Mouse (Mus musculus) spleen, postnatal 4 days (tissue): ENCODE measurements around the gene Tspan18.
A peak's percentile ranks its signal among the peaks of the same experiment; 100 is the strongest.

Experiments
- DNase-seq, 2 experiments: peaks; one replicate each; pipeline ENCODE4 v3.0.0; 2022; ENCODE audit warnings: low spot score in 2 of 2

The Tspan18 gene

DNA sequence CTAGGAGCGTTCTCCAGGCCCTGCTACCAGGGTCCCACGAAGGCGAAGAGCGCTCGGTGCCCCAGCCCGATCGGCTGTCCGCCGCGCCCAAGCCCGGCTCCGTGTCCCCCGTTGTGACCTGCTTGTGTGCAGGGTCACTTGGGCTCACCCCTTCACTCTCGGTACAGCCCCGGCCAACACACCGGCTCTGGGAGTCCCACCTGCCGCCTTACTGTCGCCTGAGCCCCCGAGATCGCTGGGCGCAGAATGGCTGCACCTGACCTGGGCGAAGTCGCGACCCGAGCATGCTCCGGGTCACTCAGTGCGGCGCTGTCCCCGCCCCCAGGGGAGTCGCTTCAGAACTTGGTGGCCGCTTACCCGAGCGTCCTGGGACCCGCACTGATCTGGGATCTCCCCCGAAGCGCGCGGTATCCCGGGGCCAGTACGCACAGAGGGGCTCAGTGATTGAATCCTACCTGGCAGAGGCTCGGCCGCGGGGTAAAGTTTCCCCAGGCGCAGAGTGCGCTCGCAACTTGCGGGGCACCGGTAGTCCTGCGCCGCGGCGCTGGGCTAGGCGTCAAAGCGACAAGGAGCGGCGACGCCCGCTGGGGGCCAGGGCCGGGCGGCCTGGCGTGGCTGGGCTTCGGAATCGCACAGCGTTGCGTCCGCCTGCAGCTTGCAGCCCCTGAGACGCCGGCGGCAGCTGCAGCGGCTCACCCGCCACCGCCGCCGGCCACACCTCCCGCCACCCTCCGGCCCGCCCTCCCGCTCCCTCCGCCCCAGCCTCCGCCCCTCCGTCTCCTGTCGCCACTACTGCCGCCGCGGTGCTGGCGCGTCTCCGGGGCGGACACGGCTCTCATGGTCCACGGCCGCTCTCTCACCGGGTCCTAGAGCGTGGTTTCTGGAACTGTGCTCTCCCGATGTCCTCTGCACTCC is at the start of gene Tspan18:
TSS of gene Tspan18 (minus strand) at position 689 of the 915 bp plus-strand sequence.
- peak; percentile 61 to 85 for DNase-seq

DNA sequence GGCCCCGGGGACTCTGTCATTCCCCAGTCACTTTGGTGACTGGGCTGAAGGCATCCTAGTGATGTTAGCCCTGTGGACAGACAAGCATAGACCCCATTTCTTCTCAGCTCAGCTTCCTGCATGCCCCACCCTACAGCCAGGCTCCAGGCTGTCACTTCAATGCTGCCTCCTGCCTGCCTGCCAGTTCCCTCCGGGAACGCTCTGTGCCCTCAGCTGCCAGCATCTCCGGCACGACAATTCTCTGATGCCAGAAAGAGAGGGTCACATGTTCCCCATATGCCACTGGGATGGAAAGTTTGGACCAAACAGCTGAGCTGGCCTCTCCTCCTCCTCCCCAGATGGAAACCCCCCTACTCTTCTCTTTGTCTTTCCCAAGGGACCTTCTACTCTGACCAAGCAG is 49.5 kb upstream of the Tspan18 start:
- no peak for DNase-seq

DNA sequence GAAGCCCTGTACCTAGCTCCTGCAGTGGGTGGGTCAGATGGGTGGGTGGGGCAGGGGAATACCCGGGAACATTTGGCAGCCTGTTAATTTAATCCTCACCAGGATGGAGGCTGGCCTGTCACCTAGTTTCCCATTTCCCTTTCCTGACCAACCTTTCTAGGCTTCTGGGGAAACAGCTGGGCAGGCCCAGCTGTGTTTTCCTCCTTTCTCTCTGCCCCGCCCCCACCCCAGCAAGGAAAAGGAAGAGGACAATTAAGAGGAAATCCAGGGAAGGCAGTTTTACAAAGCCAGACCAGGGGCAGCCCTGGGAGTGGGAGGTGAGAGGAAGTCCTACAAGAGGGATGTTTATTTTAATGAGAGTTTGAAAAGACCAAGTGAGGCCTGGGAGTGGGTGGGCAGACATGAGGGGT is 46.4 kb upstream of the Tspan18 start:
- DNase-seq, result no peak

DNA sequence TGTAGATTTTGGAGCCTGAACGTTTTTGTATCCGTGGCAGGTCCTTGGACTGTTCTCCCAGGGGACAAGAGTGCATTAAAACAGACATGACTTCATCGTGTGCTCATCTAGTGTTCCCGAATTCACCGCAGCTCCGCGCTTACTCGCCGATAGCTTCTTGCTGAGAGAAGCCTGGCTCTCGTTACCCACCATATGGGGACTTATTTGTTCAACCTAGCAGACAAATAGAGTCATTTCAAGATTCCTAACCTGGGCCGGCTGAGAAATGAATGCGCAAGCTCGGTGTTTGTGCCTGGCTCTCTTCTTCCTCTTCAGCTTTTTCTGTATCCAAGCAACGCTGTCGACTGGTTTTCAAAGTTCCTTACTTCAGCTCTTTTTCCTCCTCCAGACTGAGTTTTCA is 43.5 kb upstream of the Tspan18 start:
- no peak for DNase-seq

DNA sequence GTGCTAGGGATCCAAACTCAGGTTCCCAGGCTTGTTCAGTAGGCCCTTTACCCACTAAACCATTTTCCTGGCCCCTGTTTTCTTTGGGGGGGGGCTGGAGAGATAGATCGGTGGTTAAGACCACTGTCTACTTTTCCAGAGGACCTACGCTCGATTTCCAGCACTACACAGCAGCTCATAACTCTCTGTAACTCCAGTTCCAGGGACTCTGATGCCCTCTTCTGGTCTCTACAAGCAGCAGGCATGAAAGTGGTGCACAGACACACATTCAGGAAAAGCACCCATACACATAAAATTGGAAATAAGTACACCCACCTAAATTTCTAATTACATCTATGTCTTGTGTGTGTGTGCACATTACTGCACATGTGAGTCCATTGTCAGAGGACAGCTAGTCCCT is 42.9 kb upstream of the Tspan18 start:
- DNase-seq, result no peak

DNA sequence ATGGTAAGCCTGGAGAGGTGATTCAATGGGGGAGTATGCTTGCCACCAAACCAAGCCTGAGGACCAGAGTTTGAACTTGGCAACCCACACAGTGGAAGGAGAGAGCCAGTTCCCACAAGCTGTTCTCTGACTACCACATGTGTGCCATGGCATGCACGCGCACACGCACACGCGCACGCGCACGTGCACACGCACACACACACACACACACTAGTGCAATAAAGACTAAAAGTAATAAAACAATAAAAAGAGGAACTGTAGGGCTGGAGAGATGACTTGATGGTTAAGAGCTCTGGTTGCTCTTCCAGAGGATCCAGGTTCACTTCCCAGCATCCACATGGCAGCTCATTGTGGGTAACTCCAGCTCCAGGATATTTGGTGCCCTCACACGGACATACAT is 38.6 kb upstream of the Tspan18 start:
- no peak for DNase-seq

DNA sequence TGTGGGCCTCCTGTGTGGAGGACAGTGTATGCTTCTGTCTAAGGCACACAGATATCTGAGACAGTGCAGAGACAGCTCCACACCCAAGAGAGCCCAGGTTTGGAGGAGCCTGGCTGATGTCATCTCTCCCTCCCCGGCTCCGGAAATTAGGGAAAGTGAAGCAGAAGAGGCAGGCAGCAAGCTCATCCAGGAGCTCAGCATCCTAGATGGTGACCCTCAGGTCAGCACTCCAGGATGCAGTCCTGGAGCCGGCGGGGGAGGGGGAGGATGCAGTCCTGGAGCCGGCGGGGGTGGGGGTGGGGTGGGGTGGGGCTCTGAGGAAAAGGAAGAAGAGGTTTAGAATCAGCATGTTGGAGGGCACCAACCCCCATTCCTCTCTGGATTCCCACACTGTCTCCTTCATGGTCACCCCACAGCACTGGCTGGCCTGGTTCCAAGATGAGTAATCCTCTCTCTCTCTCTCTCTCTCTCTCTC is 37.8 kb upstream of the Tspan18 start:
- no peak for DNase-seq

DNA sequence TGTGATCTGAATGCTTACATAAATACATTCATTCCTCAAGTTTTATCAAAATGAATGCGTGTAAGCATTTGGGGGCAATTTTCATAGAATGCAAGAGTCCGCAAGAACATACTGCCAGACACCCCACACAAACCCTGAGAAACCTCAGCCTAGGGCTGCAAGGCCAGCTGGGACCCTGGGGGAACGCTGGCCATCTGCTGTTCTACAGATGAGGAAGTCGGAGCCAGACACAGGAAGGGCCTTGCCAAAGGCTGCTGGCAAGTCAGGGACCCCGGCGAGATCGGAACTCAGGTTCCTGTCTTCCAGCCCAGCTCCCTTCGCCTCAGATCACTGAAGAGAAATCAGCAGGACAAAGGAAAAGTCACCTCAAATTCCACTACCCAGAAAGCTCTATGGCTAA is 34.6 kb upstream of the Tspan18 start:
- DNase-seq, result no peak

DNA sequence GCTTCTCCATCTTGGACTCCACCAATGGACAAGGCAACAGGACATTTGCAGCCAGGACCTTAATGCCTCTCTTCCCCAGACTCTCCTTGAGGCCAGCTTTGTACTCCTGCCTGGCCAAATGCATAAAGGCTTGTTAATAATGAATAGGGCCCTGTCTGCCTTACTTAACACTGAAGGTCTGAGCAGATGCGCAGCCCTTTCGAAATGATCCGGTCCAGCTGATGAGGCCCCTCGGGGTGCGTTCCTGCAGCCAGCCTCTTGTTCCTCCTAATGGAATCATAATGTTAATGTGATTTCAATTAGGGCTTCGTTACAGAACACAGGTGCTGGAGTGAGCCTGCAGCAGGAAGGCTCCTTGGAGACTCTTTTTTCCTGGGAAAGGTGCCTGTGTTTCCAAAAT is 33.7 kb upstream of the Tspan18 start:
- DNase-seq, result no peak

DNA sequence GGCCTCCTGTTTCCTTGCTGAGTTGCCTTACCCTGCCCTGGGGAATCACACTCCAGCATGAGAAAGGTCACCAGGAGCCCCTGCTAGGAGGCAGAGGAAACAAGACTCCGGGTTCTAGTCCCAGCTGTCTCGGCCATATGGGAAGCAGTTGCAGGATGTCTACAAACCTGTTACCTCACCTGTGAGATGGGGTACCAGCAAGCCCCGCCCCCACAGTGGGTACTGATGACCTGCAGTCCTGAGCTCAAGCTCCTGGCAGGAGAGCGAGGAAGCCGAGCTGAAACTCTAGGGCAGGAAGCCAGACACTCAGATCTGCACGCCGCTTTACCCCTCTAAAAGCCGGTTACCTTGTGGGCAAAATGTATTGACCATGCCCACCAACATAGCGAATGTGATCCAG is 31.1 kb upstream of the Tspan18 start:
- no peak for DNase-seq

DNA sequence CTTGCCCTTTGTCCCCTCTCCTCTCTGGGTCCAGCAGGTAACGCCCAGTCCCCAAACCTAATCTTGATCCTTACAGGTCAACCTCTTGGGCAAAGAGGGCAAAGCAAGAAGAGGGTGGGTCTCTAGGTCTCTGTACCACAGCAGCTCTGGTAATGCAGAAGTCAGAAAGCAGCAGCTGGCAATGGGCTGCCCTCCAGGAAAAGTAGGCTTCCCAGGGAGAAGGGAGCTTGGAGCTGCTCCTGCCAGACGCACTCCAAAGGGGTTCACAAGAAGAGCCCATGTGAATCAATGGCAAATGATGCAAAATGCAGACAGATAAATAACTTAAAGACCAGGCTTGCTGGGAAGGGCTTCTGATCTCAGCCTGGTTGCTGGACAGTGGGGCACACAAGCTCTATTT is 30.6 kb upstream of the Tspan18 start:
- DNase-seq, result no peak

DNA sequence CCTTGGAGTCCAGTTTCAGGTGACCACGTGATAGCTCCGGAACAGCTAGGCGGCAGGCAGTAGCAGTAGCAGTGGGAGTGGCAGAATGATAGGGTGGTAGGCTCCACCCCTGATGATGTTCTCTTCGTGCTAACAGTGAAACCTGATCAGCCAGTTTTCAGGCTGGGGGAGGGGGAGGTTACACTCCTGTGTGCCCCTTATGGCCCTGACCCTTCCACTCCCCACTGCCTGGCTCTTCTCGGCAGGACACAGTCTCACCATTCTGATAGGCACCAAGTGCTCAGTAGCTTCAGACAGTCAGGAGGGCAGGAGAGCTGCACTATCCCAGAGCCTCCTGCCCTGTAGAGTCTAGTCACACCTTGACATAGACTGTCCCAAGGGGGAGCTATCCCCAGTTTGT is 27.1 kb upstream of the Tspan18 start:
- DNase-seq, result no peak

DNA sequence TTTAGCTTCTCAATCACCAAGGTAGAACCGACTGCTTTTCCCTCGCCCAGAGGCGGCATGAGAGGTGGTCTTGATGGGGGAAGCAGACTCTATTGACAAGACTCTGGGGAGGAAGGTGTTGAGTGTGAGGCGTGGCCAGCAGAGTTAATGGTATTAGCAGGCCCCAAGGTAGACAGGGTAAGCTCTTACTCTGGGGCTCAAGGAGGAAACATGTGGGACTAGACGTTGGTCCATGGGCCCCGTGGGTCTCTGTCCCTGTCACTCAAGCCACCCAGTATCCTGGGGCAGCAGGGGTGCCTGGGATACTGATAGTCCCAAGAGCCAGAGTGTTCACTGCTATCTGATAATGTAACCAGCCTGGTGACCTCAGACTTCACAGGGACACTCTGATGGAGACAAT is 26.0 kb upstream of the Tspan18 start:
- no peak for DNase-seq

DNA sequence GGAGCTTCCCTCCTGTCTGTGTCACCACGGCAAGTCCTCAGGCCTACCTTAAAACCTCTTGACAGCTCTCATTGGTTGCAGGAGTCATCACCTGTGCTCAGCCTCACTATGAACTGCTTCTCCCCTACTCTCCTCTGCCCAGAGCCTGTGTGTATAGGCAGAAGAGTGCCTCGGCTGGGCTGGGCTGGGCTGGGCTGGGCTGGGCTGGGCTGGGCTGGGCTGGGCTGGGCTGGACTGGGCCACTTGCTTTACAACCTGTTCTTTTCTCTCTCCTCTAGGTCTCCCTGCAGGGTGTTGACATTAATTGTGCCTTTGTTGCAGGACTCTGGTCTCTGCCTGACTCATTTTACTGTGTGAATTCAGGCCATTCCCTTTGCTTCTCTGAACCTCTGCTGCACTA is 23.1 kb upstream of the Tspan18 start:
- DNase-seq, result no peak

DNA sequence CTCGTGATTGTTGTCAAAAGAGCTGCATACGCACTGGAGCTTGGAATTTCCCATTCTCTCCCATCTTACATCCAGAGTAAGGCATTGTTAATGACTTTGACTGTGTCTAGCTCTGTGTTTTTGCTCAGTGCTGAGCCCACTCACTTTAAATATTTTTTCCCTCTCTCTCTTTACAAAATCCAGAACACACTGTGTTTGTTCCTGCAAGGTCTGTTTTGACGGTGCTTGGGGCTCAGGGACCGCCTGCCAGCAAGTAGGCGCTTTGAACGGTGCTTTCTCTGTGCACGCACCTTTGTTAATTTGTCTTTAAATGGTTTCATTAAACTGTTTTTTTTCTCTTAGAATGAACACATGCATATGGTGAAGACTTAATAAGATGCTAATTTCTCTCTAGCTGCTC is 21.5 kb upstream of the Tspan18 start:
- DNase-seq, result no peak

DNA sequence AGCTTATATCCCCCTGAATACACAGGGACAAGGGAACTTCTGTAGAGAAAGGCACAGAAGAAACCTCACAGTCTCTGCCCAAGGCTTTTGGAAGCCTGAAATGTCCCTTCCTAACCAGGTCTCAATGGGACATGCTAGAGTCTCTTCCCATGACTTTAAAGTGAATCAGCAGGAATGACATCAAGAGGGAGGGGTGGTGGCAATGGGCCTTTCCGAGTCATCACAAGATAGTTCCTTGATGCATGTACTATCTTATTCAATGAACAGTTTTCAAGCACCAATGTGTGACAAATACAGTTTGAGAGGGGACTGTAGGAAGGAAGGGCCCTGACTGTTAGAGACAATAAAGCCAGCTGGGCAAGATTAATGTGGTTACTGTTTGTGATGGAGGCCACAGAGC is 20.3 kb upstream of the Tspan18 start:
- DNase-seq, result no peak

DNA sequence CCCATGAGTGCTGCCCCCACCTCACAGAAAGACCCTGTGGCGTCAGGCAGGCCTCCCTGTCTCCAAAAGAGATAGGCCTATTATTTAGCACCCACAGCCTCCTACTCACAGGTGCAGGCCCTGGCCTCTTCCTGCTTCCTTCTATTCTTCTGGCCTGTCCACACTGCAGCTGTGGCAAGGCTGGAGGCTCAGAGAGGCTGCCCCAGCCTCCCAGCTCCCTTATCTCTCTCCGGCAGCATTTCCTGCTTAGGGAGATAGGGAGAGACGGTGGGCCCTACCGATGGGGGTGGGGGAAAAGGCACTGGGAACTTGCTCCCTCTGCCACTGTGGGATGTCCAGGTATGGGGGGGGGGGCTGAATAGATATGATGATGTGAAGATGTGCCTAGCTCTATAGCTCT is 19.4 kb upstream of the Tspan18 start:
- DNase-seq, result peak; percentile 72 to 74

DNA sequence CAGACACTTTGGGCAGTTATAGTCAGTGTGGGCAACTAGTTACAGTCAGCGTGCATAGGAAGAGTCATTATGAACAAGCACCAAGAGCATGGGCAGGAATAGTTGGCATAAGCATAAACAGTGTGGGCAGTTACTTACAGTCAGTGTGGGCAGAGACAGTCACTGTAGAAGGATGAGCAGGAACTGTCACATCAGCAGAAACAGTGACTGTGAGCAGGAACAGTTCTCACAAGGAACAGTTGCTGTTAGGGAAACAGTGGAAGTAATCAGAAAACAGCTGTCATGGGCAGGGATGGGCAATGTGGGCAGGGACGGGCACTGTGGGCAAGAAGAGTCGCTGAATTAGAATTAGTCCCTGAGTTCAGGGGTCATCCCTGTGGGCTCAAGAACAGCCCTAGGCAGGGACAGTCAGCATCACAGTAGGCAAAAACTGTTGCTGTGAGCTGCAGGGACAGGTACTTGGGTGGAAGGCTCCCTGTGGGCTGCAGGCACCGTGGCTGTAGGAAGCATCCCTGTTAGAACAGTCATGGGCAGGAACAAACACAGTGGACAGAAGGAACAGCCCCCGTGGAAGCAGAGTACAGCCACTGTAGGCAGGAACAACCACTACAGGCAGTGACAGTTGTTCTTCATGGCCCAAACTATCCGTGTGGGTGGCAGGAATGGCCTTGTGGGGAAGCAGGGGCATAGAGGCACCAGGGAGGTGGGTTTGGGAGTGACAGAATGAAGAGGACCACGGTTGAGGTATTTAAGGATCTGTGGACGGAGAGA is 18.8 kb upstream of the Tspan18 start:
- no peak for DNase-seq

DNA sequence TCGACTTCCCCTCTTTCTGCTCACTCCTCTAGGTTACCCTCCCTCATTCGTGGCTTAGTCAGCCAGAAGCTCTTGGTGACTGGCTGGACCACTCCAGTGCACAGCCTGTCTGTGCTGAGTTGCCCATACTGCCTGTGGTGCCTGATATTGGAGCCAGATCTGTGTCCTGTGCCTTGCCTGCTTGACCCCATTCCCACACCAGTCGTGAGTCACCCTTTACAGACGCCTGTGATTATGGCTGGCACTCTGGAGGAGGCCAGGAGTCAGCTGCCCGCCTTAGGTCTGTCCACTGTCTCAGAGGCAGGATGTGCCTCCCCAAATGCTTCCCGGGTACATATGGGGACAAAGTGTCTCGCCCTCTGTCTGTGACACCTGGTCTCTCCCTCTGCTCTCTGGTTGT is 17.0 kb upstream of the Tspan18 start:
- no peak for DNase-seq

DNA sequence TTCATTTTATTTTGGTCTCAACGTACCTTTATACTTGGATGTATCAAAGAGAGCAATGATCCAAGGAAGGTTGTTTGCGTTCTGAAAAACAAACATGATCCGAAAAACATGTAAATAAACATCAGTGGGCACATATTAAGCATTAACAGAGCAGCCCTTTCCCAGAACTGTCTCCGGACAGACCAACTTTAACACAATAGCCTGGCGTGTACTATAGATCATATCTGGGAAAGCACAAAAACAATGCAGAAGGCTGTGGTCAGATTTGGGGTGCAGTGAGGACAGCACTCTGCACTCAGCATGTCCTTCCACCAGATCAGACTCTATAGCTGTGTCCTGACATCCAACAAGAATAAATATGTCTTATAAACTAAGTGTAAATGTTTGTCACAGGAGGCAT is 12.7 kb upstream of the Tspan18 start:
- DNase-seq, result no peak

DNA sequence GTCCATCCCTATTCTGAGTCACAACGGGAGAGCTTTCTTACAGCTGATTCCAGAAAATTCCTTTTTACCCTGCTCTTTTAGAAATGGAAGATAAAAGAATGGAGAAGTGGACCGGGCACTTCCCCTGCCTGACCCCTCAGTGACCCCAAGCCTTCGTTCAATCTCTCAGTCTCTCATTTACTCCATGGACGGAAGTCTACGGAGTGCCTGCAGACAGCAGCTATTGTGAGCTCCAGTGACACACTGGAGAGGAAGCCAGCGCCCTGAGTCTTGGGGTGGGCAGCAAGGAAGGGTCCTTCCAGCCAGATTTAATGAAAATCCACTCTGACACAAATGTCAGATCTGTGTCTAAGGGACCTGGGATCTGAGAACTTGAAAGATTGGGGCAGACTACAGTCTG is 12.3 kb upstream of the Tspan18 start:
- no peak for DNase-seq

DNA sequence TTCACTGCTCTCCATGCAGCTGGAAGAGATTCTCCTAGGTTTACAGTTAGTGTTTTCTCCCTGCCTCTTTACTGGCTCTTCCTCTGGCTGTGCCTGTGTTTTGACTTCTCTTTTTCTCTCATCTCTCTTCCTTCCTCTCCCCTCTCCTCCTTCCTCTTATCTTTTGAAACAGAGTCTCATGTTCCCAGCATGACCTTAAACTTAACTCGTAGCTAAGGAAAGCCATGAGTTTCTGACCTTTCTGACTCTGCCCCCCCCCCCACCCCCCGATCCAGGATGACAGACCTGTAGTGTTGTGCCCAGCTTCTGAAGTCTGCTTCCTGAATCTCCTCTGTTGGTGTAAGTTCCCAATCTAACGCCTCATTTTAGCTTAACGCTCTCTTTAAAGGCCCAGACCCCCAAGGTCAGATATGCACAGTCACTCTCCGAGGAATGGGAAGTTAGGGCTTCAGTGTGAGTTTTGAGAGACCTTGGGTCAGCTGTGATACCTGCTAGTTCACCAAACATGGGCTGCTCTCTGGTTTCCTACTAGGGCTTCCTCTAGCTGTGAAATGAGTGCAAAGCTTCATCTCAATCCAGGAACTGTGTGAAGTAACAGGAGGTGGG is 11.5 kb upstream of the Tspan18 start:
- DNase-seq, result no peak
